Mouse (Mus musculus) hindbrain, embryonic 15.5 days (tissue): ENCODE measurements around the gene Agap3. TPM values are rescaled to one million over a fixed set of nuclear protein-coding genes. Genes with fewer than 3 reads are reported as not detected.

Experiments used
- ATAC-seq: fragments of 200-750 bp; cut with Nextera tagmentation; 2 replicates; pipeline ENCODE4 v1.8.0; 2017; ENCODE audit warnings: low read depth, moderate number of reproducible peaks, moderate TSS enrichment; ENCODE audit not compliant: low FRiP score
- H3K27ac ChIP-seq: fragments of 300-500 bp; sonication (generic); replicated peaks from 2 replicates; pipeline ENCODE4 v1.5.1; 2015; ENCODE audit warnings: mild to moderate bottlenecking, inconsistent platforms
- H3K27me3 ChIP-seq: fragments of 300-500 bp; sonication (generic); 2 replicates; pipeline ENCODE4 v1.6.1; 2015; ENCODE audit warnings: control low read depth, inconsistent platforms
- H3K36me3 ChIP-seq: fragments of 300-500 bp; sonication (generic); 2 replicates; pipeline ENCODE4 v1.6.1; 2015; ENCODE audit warnings: control low read depth, inconsistent platforms
- H3K4me1 ChIP-seq: fragments of 300-500 bp; sonication (generic); replicated peaks from 2 replicates; pipeline ENCODE4 v1.6.1; 2015; ENCODE audit warnings: control low read depth, inconsistent platforms
- H3K4me2 ChIP-seq: fragments of 300-500 bp; sonication (generic); 2 replicates; pipeline ENCODE4 v1.6.1; 2015; ENCODE audit warnings: moderate library complexity, mild to moderate bottlenecking, inconsistent platforms
- H3K4me3 ChIP-seq: fragments of 300-500 bp; sonication (generic); 2 replicates; pipeline ENCODE4 v1.5.1; 2015; ENCODE audit warnings: mild to moderate bottlenecking, inconsistent platforms
- H3K9ac ChIP-seq: fragments of 300-500 bp; sonication (generic); 2 replicates; pipeline ENCODE4 v1.6.1; 2015; ENCODE audit warnings: inconsistent platforms
- H3K9me3 ChIP-seq: fragments of 300-500 bp; sonication (generic); 2 replicates; pipeline ENCODE4 v1.6.1; 2016; ENCODE audit warnings: control low read depth, inconsistent platforms
- whole genome bisulfite sequencing: fragments of 180-500 bp; shearing (Covaris S2); methylation state at CpG from one replicate; pipeline ENCODE4 v1.1.7; 2015; 5-methylcytosine and 5-hydroxymethylcytosine counted together
- polyA plus RNA-seq: library from polyadenylated mRNA; unstranded; fragments of >200 nt; fragmentation: Nextera tagmentation; extraction: Ambion mirVana; gene quantifications from 2 replicates; pipeline ENCODE4 v1.2.1, GENCODE M21; 2015

Agap3 gene
- polyA plus RNA-seq, 1 experiment from 2014 or later = 124 TPM

- peaks cover 35% of the 10 kb centered on the region for H3K36me3 ChIP-seq
- 0 out of 2 replicates have a peak, but pooled peaks have one; percentile 1 for ATAC-seq
- 44% methylated on average over 39 of the region's 41 CpGs for WGBS
Measured at GRCm38 (mm10) chr5:24482247-24483079, 30.5 kb downstream of the Agap3 start.

GRCm38 (mm10) chr5:24483326-24483725 is 31.3 kb downstream of the Agap3 start:
- Histone ChIP-seq H3K36me3 (peaks cover 33% of the 10 kb centered on the region), H3K4me2 (no peak overlapping the region), H3K4me3 (no peak overlapping the region), H3K27me3 (no peaks in the 10 kb centered on the region), H3K9ac (no peak overlapping the region), H3K4me1 (peaks cover 43% of the 10 kb centered on the region), H3K9me3 (no peaks in the 10 kb centered on the region), H3K27ac (no peak overlapping the region; the same call in 1 of the 2 replicates)
- ATAC-seq = peak; percentile 17; the same call in 1 of the 2 replicates
- 19% methylated on average over 11 of the region's 11 CpGs for WGBS

More at GRCm38 (mm10) chr5:24482247-24483079, 30.5 kb downstream of the Agap3 start:
- Histone ChIP-seq H3K4me1 (peaks cover 40% of the 10 kb centered on the region), H3K4me2 (no peak overlapping the region), H3K9ac (no peak overlapping the region), H3K27me3 (no peaks in the 10 kb centered on the region), H3K27ac (no peak overlapping the region), H3K9me3 (no peaks in the 10 kb centered on the region), H3K4me3 (no peak overlapping the region)

GRCm38 (mm10) chr5:24484963-24485362 is 33.0 kb downstream of the Agap3 start:
- Histone ChIP-seq H3K9ac (0 out of 2 replicates have a peak overlapping the region, but pooled peaks have one; percentile 11), H3K9me3 (no peaks in the 10 kb centered on the region), H3K4me2 (peak overlapping the region; percentile 40), H3K27me3 (no peaks in the 10 kb centered on the region), H3K4me1 (peaks cover 48% of the 10 kb centered on the region), H3K36me3 (peaks cover 34% of the 10 kb centered on the region), H3K4me3 (no peak overlapping the region), H3K27ac (peak overlapping the region; percentile 56)
- 16% methylated on average over 22 of the region's 22 CpGs for WGBS
- ATAC-seq = 0 out of 2 replicates have a peak, but pooled peaks have one; percentile 7

GRCm38 (mm10) chr5:24486097-24486496 is 34.1 kb downstream of the Agap3 start:
- H3K27me3 ChIP-seq = no peaks in the 10 kb centered on the region
- H3K4me1 ChIP-seq = peaks cover 56% of the 10 kb centered on the region
- H3K9ac ChIP-seq = no peak overlapping the region
- no peak overlapping the region for H3K4me3 ChIP-seq
- no peak overlapping the region for H3K4me2 ChIP-seq
- no peak for ATAC-seq
- no peaks in the 10 kb centered on the region for H3K9me3 ChIP-seq
- WGBS = 3% methylated on average over 8 of the region's 8 CpGs
- H3K36me3 ChIP-seq = peaks cover 38% of the 10 kb centered on the region
- H3K27ac ChIP-seq = peak overlapping the region; percentile 56; the same call in 1 of the 2 replicates

- Histone ChIP-seq H3K4me2 (no peak overlapping the region), H3K9me3 (no peaks in the 10 kb centered on the region), H3K36me3 (peaks cover 43% of the 10 kb centered on the region), H3K27ac (0 out of 2 replicates have a peak overlapping the region, but pooled peaks have one; percentile 9), H3K9ac (no peak overlapping the region), H3K4me3 (no peak overlapping the region), H3K27me3 (no peaks in the 10 kb centered on the region), H3K4me1 (peaks cover 50% of the 10 kb centered on the region)
- WGBS = 83% methylated on average over 5 of the region's 5 CpGs
- no peak for ATAC-seq
Measured at GRCm38 (mm10) chr5:24486738-24487137, 34.8 kb downstream of the Agap3 start.

GRCm38 (mm10) chr5:24490413-24490920 is 38.5 kb downstream of the Agap3 start:
- peaks cover 62% of the 10 kb centered on the region for H3K36me3 ChIP-seq
- peak overlapping the region; percentile 64 for H3K27ac ChIP-seq

GRCm38 (mm10) chr5:24492546-24493285 is 40.7 kb downstream of the Agap3 start:
- no peaks in the 10 kb centered on the region for H3K27me3 ChIP-seq
- no peak overlapping the region for H3K4me3 ChIP-seq
- no peaks in the 10 kb centered on the region for H3K9me3 ChIP-seq
- H3K4me2 ChIP-seq = no peak overlapping the region
- 82% methylated on average over 16 of the region's 16 CpGs for WGBS
- H3K4me1 ChIP-seq = peaks cover 48% of the 10 kb centered on the region
- no peak overlapping the region for H3K27ac ChIP-seq
- no peak for ATAC-seq
- H3K36me3 ChIP-seq = peaks cover 58% of the 10 kb centered on the region
- H3K9ac ChIP-seq = no peak overlapping the region

More at GRCm38 (mm10) chr5:24490413-24490920, 38.5 kb downstream of the Agap3 start:
- Histone ChIP-seq H3K9ac (no peak overlapping the region), H3K4me2 (no peak overlapping the region), H3K27me3 (no peaks in the 10 kb centered on the region), H3K4me3 (no peak overlapping the region), H3K9me3 (no peaks in the 10 kb centered on the region), H3K4me1 (peaks cover 42% of the 10 kb centered on the region)
- WGBS = 54% methylated on average over 14 of the region's 14 CpGs
- 0 out of 2 replicates have a peak, but pooled peaks have one; percentile 13 for ATAC-seq

GRCm38 (mm10) chr5:24495019-24495418 is 43.0 kb downstream of the Agap3 start:
- 0 out of 2 replicates have a peak, but pooled peaks have one; percentile 21 for ATAC-seq
- peaks cover 48% of the 10 kb centered on the region for H3K36me3 ChIP-seq
- H3K27me3 ChIP-seq = no peaks in the 10 kb centered on the region
- H3K27ac ChIP-seq = peak overlapping the region; percentile 20; the same call in 1 of the 2 replicates
- no peak overlapping the region for H3K4me3 ChIP-seq
- H3K9me3 ChIP-seq = no peaks in the 10 kb centered on the region
- 44% methylated on average over 15 of the region's 15 CpGs for WGBS
- H3K4me1 ChIP-seq = peaks cover 60% of the 10 kb centered on the region
- H3K4me2 ChIP-seq = no peak overlapping the region
- no peak overlapping the region for H3K9ac ChIP-seq

GRCm38 (mm10) chr5:24496756-24497155 is 44.8 kb downstream of the Agap3 start:
- Histone ChIP-seq H3K27ac (0 out of 2 replicates have a peak overlapping the region, but pooled peaks have one; percentile 2), H3K4me3 (no peak overlapping the region), H3K27me3 (no peaks in the 10 kb centered on the region), H3K9ac (no peak overlapping the region), H3K36me3 (peaks cover 49% of the 10 kb centered on the region), H3K9me3 (no peaks in the 10 kb centered on the region), H3K4me2 (no peak overlapping the region), H3K4me1 (peaks cover 67% of the 10 kb centered on the region)
- 50% methylated on average over 6 of the region's 6 CpGs for WGBS
- ATAC-seq = no peak

- 50% methylated on average over 12 of the region's 12 CpGs for WGBS
- no peak overlapping the region for H3K9ac ChIP-seq
- H3K27ac ChIP-seq = peak overlapping the region; percentile 2; the same call in 1 of the 2 replicates
Measured at GRCm38 (mm10) chr5:24497526-24497925, 45.5 kb downstream of the Agap3 start.

GRCm38 (mm10) chr5:24499113-24499512 is 47.1 kb downstream of the Agap3 start:
- Histone ChIP-seq H3K4me2 (no peak overlapping the region), H3K9ac (no peak overlapping the region), H3K36me3 (peaks cover 40% of the 10 kb centered on the region), H3K4me1 (peaks cover 67% of the 10 kb centered on the region), H3K4me3 (no peak overlapping the region), H3K27ac (no peak overlapping the region), H3K9me3 (no peaks in the 10 kb centered on the region), H3K27me3 (peaks cover 14% of the 10 kb centered on the region; the same call in 1 of the 2 replicates)
- ATAC-seq = no peak
- 39% methylated on average over 10 of the region's 10 CpGs for WGBS

More at GRCm38 (mm10) chr5:24497526-24497925, 45.5 kb downstream of the Agap3 start:
- H3K9me3 ChIP-seq = no peaks in the 10 kb centered on the region
- H3K4me2 ChIP-seq = no peak overlapping the region
- H3K4me1 ChIP-seq = peaks cover 67% of the 10 kb centered on the region
- no peak for ATAC-seq
- H3K4me3 ChIP-seq = no peak overlapping the region
- H3K27me3 ChIP-seq = no peaks in the 10 kb centered on the region
- peaks cover 47% of the 10 kb centered on the region for H3K36me3 ChIP-seq
